ENCODE assay signal across 9 mouse cellular contexts in genomic region chr5:112237439-112237838, GRCm38 (mm10). TPM values are rescaled to one million over a fixed set of nuclear protein-coding genes. Genes with fewer than 3 reads are reported as not detected.
DNase-seq lines count a peak whose midpoint lies in the region; ATAC-seq lines count a peak whose summit lies in the region.
"Had no signal": no experiment of that assay in that cellular context is flagged by ENCODE, and none has a peak within 500 bp of the region (broad histone marks: within the 10 kb centered on the region; RNA-seq: fewer than 3 reads in every experiment).

No protein-coding gene starts in this region.

- peaks cover 41% of the 10 kb centered on the region for H3K27me3 ChIP-seq in forebrain, embryonic 10.5 days (ENCODE audit: poor library complexity, severe bottlenecking)
- peaks cover 15% of the 10 kb centered on the region for H3K27me3 ChIP-seq in limb, embryonic 11.5 days (ENCODE audit: control insufficient read depth, insufficient read depth, low read length)
- no peaks in the 10 kb centered on the region for H3K27me3 ChIP-seq in stomach, embryonic 14.5 days (ENCODE audit: control insufficient read depth, insufficient read depth, low read length)

- ATAC-seq in limb, embryonic 11.5 days (ENCODE audit: insufficient number of reproducible peaks, low FRiP score, low TSS enrichment, low read depth) = peak; percentile 44; the same call in 1 of the 2 replicates
- ATAC-seq in stomach, embryonic 14.5 days (ENCODE audit: insufficient number of reproducible peaks, insufficient read depth, low FRiP score, low read depth) = peak; percentile 72
- ATAC-seq in granulocyte monocyte progenitor cell, adult 5-6 weeks (replicated peaks; ENCODE audit: poor library complexity, severe bottlenecking) = no peak

- H3K9ac ChIP-seq in limb, embryonic 11.5 days (ENCODE audit: low read length) = peak overlapping the region; percentile 27; the same call in 1 of the 2 replicates
- no peak overlapping the region for H3K9ac ChIP-seq in stomach, embryonic 14.5 days (replicated peaks; ENCODE audit: low read depth, low read length)

- H3K4me3 ChIP-seq in forebrain, embryonic 10.5 days = peak overlapping the region; percentile 43
- no peak overlapping the region for H3K4me3 ChIP-seq in limb, embryonic 11.5 days (ENCODE audit: low read depth, low read length)
- no peak overlapping the region for H3K4me3 ChIP-seq in stomach, embryonic 14.5 days (ENCODE audit: low read depth, low read length)

- H3K4me1 ChIP-seq in forebrain, embryonic 10.5 days = peaks cover 66% of the 10 kb centered on the region
- H3K4me1 ChIP-seq in limb, embryonic 11.5 days (ENCODE audit: control insufficient read depth, insufficient read depth, low read length) = peaks cover 11% of the 10 kb centered on the region
- no peaks in the 10 kb centered on the region for H3K4me1 ChIP-seq in stomach, embryonic 14.5 days (ENCODE audit: control insufficient read depth, insufficient read depth, low read length)

- no peaks in the 10 kb centered on the region for H3K36me3 ChIP-seq in forebrain, embryonic 10.5 days (replicated peaks)
- H3K36me3 ChIP-seq in limb, embryonic 11.5 days (ENCODE audit: control insufficient read depth, insufficient read depth, low read length) = no peaks in the 10 kb centered on the region
- no peaks in the 10 kb centered on the region for H3K36me3 ChIP-seq in stomach, embryonic 14.5 days (ENCODE audit: control insufficient read depth, insufficient read depth, low read length)

- H3K27ac ChIP-seq in forebrain, embryonic 10.5 days = peak overlapping the region; percentile 94
- H3K27ac ChIP-seq in limb, embryonic 11.5 days (replicated peaks; ENCODE audit: low read depth, low read length) = 0 out of 2 replicates have a peak overlapping the region, but pooled peaks have one; percentile 39
- H3K27ac ChIP-seq in stomach, embryonic 14.5 days (ENCODE audit: low read length) = peak overlapping the region; percentile 48; the same call in 1 of the 2 replicates

- peak overlapping the region; percentile 28; the same call in 1 of the 2 replicates for H3K4me2 ChIP-seq in limb, embryonic 11.5 days (ENCODE audit: low read depth, severe bottlenecking)
- peak overlapping the region; percentile 16; the same call in 1 of the 2 replicates for H3K4me2 ChIP-seq in stomach, embryonic 14.5 days (replicated peaks; ENCODE audit: low read depth, low read length)

- no peaks in the 10 kb centered on the region for H3K9me3 ChIP-seq in forebrain, embryonic 10.5 days
- no peaks in the 10 kb centered on the region for H3K9me3 ChIP-seq in limb, embryonic 11.5 days (ENCODE audit: control insufficient read depth, low read length)
- no peaks in the 10 kb centered on the region for H3K9me3 ChIP-seq in stomach, embryonic 14.5 days (ENCODE audit: control insufficient read depth, low read depth, low read length)

- WGBS in forebrain, embryonic 10.5 days = 2% methylated on average over 16 of the region's 16 CpGs
- under 1% methylated on average over 16 of the region's 16 CpGs for WGBS in limb, embryonic 11.5 days
- WGBS in stomach, embryonic 14.5 days = 6% methylated on average over 16 of the region's 16 CpGs

- peak; percentile 58 to 68 for DNase-seq in cerebellum, postnatal 14 days
- DNase-seq in cerebellum, adult 11 months = no peak
- DNase-seq in forebrain, embryonic 10.5 days (ENCODE audit: extremely low spot score, low spot score) = peak; percentile 86
- DNase-seq in limb, embryonic 11.5 days (ENCODE audit: low spot score) = peak; percentile 66
- no peak for DNase-seq in layer of hippocampus, postnatal 10 days (ENCODE audit: low spot score in 2 of 2)
- DNase-seq in frontal cortex, adult 2 months (ENCODE audit: extremely low spot score in 1 of 2, low spot score in 1 of 2) = no peak

RNA-seq across cellular contexts. Expression of gene Cryba4, which starts 14.9 kb away (rescaled TPM):
- 0.48 TPM in 1 of 2 replicates, not detected in the other for polyA plus RNA-seq in forebrain, embryonic 10.5 days (2016; fragmentation: Nextera tagmentation; extraction: Ambion mirVana)
- polyA plus RNA-seq in limb, embryonic 11.5 days (2014; fragmentation: Nextera tagmentation; extraction: Ambion mirVana) = 0.20 and 0.61 TPM in 2 replicates
- polyA plus RNA-seq in stomach, embryonic 14.5 days (2014; fragmentation: Nextera tagmentation; extraction: Ambion mirVana) = 2.6 and 2.7 TPM in 2 replicates
- total RNA-seq in layer of hippocampus, postnatal 10 days (2021) = 1 to 10 TPM in 1 of 2 experiments, under 1 TPM in 1; 0.94 to 2.4 TPM
- not detected in 2 replicates for total RNA-seq in granulocyte monocyte progenitor cell, adult 5-6 weeks (2014; fragmentation: Nextera tagmentation)
- total RNA-seq in granulocyte monocyte progenitor cell, adult 5-6 weeks (2017) = 0.30 TPM in 1 of 2 replicates, not detected in the other
- 1.4 and 1.9 TPM in 2 replicates for polyA plus RNA-seq in frontal cortex, adult 2 months (2012; rRNA removed)

RNA-seq across cellular contexts. Expression of gene Crybb1, which starts 18.2 kb away (rescaled TPM):
- polyA plus RNA-seq in forebrain, embryonic 10.5 days (2016; fragmentation: Nextera tagmentation; extraction: Ambion mirVana) = 0.30 TPM in 1 of 2 replicates, not detected in the other
- 0.20 TPM in 1 of 2 replicates, not detected in the other for polyA plus RNA-seq in limb, embryonic 11.5 days (2014; fragmentation: Nextera tagmentation; extraction: Ambion mirVana)
- polyA plus RNA-seq in stomach, embryonic 14.5 days (2014; fragmentation: Nextera tagmentation; extraction: Ambion mirVana) = 2.2 and 3.1 TPM in 2 replicates
- 10 to 100 TPM; 11.3 to 12.4 TPM for total RNA-seq in layer of hippocampus, postnatal 10 days (2021)
- total RNA-seq in granulocyte monocyte progenitor cell, adult 5-6 weeks (2014; fragmentation: Nextera tagmentation) = not detected in 2 replicates
- not detected in 2 replicates for total RNA-seq in granulocyte monocyte progenitor cell, adult 5-6 weeks (2017)
- polyA plus RNA-seq in frontal cortex, adult 2 months (2012; rRNA removed) = 6.6 and 7.2 TPM in 2 replicates
- polyA plus RNA-seq: urinary bladder, adult 2 months had no signal

RNA-seq across cellular contexts. Expression of gene Tpst2, which starts 39.1 kb away (rescaled TPM):
- 36.7 and 37.7 TPM in 2 replicates for polyA plus RNA-seq in forebrain, embryonic 10.5 days (2016; fragmentation: Nextera tagmentation; extraction: Ambion mirVana)
- polyA plus RNA-seq in limb, embryonic 11.5 days (2014; fragmentation: Nextera tagmentation; extraction: Ambion mirVana) = 30.9 and 31.1 TPM in 2 replicates
- polyA plus RNA-seq in stomach, embryonic 14.5 days (2014; fragmentation: Nextera tagmentation; extraction: Ambion mirVana) = 35.3 and 38.4 TPM in 2 replicates
- total RNA-seq in layer of hippocampus, postnatal 10 days (2021) = 10 to 100 TPM; 34.0 to 38.9 TPM
- 28.7 and 43.9 TPM in 2 replicates for total RNA-seq in granulocyte monocyte progenitor cell, adult 5-6 weeks (2014; fragmentation: Nextera tagmentation)
- 25.3 and 36.5 TPM in 2 replicates for total RNA-seq in granulocyte monocyte progenitor cell, adult 5-6 weeks (2017)
- 36.6 and 40.7 TPM in 2 replicates for polyA plus RNA-seq in frontal cortex, adult 2 months (2012; rRNA removed)

Comparison
In these comparisons a context has a peak if more than half of its experiments do, and no peak if none do; other contexts are left out.
1. DNase-seq: peak in cerebellum, postnatal 14 days (2 of 2), forebrain, embryonic 10.5 days (single experiment) and limb, embryonic 11.5 days (single experiment); none in cerebellum, adult 11 months (single experiment), layer of hippocampus, postnatal 10 days (0 of 2) and frontal cortex, adult 2 months (0 of 2).
2. H3K27ac ChIP-seq: peak in every context shown above with its lines; median percentile 94 in forebrain, embryonic 10.5 days; 48 in stomach, embryonic 14.5 days; 39 in limb, embryonic 11.5 days.